Mouse (Mus musculus) G1E (cell line): ENCODE measurements at regions not wholly inside any gene's neighbourhood (a gene's known extent, or its start where the extent isn't known, plus 50 kb on each side); places are given as distances from the start of the nearest gene placed in this dataset.

Experiments used
- CTCF ChIP-seq: IDR thresholded peaks from 2 replicates; pipeline ENCODE4 v1.5.1; 2012; ENCODE audit warnings: low read depth, low read length, inconsistent platforms, mixed read lengths
- GATA1 ChIP-seq: IDR thresholded peaks from 2 replicates; pipeline ENCODE4 v1.6.1; 2012; ENCODE audit warnings: borderline replicate concordance, low read length, inconsistent platforms, mixed read lengths
- GATA2 ChIP-seq: IDR thresholded peaks from 2 replicates; pipeline ENCODE4 v1.6.1; 2012; ENCODE audit warnings: low read depth, low read length, inconsistent platforms, borderline replicate concordance
- POLR2AphosphoS5 ChIP-seq: IDR thresholded peaks from 2 replicates; pipeline ENCODE4 v1.6.1; 2012; ENCODE audit warnings: low read depth, low read length, inconsistent platforms; ENCODE audit not compliant: insufficient replicate concordance
- TAL1 ChIP-seq: conservative IDR thresholded peaks from 2 replicates; pipeline ENCODE4 v1.6.1; 2012; ENCODE audit warnings: low read depth, low read length, inconsistent platforms, mixed read lengths

GRCm38 (mm10) chr1:42253786-42254185 lies 441.8 kb upstream of the Pou3f3 start:
- no peak for TF ChIP-seq CTCF
- TF ChIP-seq GATA1 = no peak
- no peak for TF ChIP-seq TAL1
- TF ChIP-seq POLR2AphosphoS5 = no peak
- TF ChIP-seq GATA2 = no peak
